Mouse (Mus musculus): ENCODE measurements around the gene Sprtn.

- TF ChIP-seq CTCF (IDR thresholded peaks at IDR 0.05; ENCODE audit: insufficient read depth, low read length), result no peak
- TF ChIP-seq POLR2A (IDR thresholded peaks at IDR 0.05; ENCODE audit: borderline replicate concordance, extremely low read depth, low read depth, low read length), result no peak
These were observed 19.5 kb upstream of the Sprtn start for GRCm38 (mm10) chr8:124878141-124878540.

Data from lung, adult 2 months (tissue).